Mouse (Mus musculus): ENCODE data around the gene Neurog1. TPM values are rescaled to one million over a fixed set of nuclear protein-coding genes. Genes with fewer than 3 reads are reported as not detected.

Gene Neurog1
- not detected in 2 replicates for polyA plus RNA-seq (2012; ENCODE audit: low replicate concordance)

DNA sequence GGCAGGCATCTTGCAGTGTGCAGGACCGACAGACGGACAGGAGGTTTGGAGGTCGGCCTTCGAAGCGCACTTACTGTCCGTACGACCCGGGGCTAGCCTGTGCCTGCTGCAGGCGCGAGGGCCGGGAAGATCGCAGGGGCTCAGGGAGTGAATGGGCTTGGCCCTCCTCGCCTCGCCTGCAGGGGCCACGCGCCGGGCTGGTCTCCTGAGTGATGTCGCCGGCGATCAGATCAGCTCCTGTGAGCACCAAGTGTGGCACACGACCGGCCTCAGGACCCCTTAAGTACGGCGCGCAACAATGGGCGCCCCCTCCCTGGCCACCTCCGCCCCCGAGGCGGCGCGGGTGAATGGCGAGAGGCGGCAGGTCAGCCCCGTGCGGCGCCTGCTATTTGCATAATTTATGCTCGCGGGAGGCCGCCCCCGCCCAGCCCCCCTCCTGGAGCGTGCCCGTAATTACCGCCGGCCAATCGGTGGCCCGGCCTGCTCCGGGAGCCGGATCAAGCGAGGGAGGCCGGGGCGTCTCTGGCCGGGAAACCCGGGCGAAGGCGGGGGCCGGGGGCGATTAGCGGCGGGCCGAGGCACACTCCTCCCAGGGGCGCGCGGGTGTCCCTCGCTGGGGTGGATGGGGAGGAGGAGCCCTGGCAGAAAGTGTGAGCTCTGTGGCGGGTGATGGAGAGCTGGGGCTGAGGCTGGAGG is at the start of gene Neurog1:
Neurog1 (minus strand) TSS at position 240 of the 696 bp plus-strand sequence.

DNA sequence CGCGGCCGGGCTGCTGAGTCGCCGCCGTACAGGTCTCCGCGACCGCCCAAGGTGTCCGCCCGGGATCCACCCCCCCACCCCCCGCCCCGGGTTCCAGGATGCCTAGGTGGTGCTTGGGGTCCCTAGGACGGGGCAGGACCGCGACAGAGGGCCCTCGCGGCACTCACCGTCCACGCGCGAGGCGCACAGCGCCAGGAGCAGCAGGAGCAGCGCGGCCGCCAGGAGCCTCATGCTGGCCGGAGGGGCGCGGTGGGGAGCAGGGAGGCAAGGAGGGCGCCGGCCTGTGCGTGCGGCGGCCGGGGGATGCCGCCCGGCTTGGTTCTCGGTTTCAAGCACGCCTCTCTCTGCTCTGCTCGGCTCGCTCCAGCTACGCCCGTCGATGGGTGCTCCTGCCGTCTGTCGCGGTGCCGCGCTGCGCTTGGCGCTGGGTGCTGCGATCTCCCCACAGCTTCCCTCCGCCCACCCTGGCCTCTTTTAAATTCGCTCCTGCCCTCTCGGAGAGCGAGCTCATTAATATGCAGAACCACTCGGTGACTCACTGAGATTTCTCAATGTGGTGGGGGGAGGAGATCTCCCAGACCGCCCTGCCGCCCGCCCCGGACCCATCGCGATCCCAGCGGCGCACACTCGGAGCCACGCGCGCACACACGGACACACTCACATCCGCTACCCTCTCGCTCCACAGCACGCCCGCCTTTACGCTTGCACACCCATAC is 44.1 kb upstream of the Neurog1 start, which contains the start of gene Cxcl14:
Cxcl14 (minus strand) TSS at position 609 of the 716 bp plus-strand sequence.

Other genes starting within 250 kb of the Neurog1 start
- 405 and 821 TPM in 2 replicates for gene H2afy, start 115.8 kb downstream of the Neurog1 start, polyA plus RNA-seq (2012; ENCODE audit: low replicate concordance)
- 24.5 and 31.9 TPM in 2 replicates for gene Tifab, start 73.3 kb downstream of the Neurog1 start, polyA plus RNA-seq (2012; ENCODE audit: low replicate concordance)
- not detected in 2 replicates for gene Cxcl14, start 44.4 kb upstream of the Neurog1 start, polyA plus RNA-seq (2012; ENCODE audit: low replicate concordance)
- not detected in 2 replicates for gene Gm3045, start 174.4 kb upstream of the Neurog1 start, polyA plus RNA-seq (2012; ENCODE audit: low replicate concordance)
- gene Slc25a48, start 186.2 kb upstream of the Neurog1 start, polyA plus RNA-seq (2012; ENCODE audit: low replicate concordance), result not detected in 2 replicates
- gene Il9, start 230.1 kb upstream of the Neurog1 start, polyA plus RNA-seq (2012; ENCODE audit: low replicate concordance), result not detected in 2 replicates